Mouse (Mus musculus) cerebellum, adult 8-10 months (tissue): Measurements from ENCODE around the gene Atg5.
"Not testable (repeated sequence)": the region's sequence is repeated elsewhere in the genome, so short reads cannot be mapped to it uniquely, and the experiment has no call there.

Experiments used
- DNase-seq: peaks from one replicate; pipeline ENCODE4 v3.0.0; 2022

Atg5 gene

GRCm38 (mm10) chr10:44268145-44268860 is at the start of gene Atg5:
Gene Atg5 (plus strand): TSS chr10:44268358.
- DNase-seq, result peak; percentile 96

GRCm38 (mm10) chr10:44219073-44219472 is 49.1 kb upstream of the Atg5 start:
- DNase-seq, result not testable (repeated sequence)

GRCm38 (mm10) chr10:44224345-44224744 is 43.8 kb upstream of the Atg5 start:
- no peak for DNase-seq

GRCm38 (mm10) chr10:44233351-44233750 is 34.8 kb upstream of the Atg5 start:
- DNase-seq, result peak; percentile 15

- DNase-seq, result not testable (repeated sequence)
These were observed 32.9 kb upstream of the Atg5 start for GRCm38 (mm10) chr10:44235298-44235697.

- DNase-seq, result no peak
These were observed 11.5 kb upstream of the Atg5 start for GRCm38 (mm10) chr10:44256624-44257023.

GRCm38 (mm10) chr10:44265835-44266234 is 2.3 kb upstream of the Atg5 start:
- no peak for DNase-seq

- DNase-seq, result no peak
These were observed 1.6 kb upstream of the Atg5 start for GRCm38 (mm10) chr10:44266561-44266960.

GRCm38 (mm10) chr10:44267426-44268142 is 574 bp upstream of the Atg5 start:
- no peak for DNase-seq

- no peak for DNase-seq
These were observed 1.1 kb downstream of the Atg5 start for GRCm38 (mm10) chr10:44269211-44269610.

GRCm38 (mm10) chr10:44282323-44282722 is 14.2 kb downstream of the Atg5 start:
- DNase-seq, result no peak

- DNase-seq, result no peak
These were observed 16.9 kb downstream of the Atg5 start for GRCm38 (mm10) chr10:44285106-44285505.

GRCm38 (mm10) chr10:44285935-44286334 is 17.8 kb downstream of the Atg5 start:
- no peak for DNase-seq

GRCm38 (mm10) chr10:44290876-44291275 is 22.7 kb downstream of the Atg5 start:
- DNase-seq, result no peak

GRCm38 (mm10) chr10:44292205-44292604 is 24.0 kb downstream of the Atg5 start:
- no peak for DNase-seq

GRCm38 (mm10) chr10:44299165-44299564 is 31.0 kb downstream of the Atg5 start:
- DNase-seq, result no peak

GRCm38 (mm10) chr10:44300078-44300477 is 31.9 kb downstream of the Atg5 start:
- DNase-seq, result no peak

- no peak for DNase-seq
These were observed 35.6 kb downstream of the Atg5 start for GRCm38 (mm10) chr10:44303648-44304329.

GRCm38 (mm10) chr10:44304330-44304717 is 36.2 kb downstream of the Atg5 start:
- no peak for DNase-seq

GRCm38 (mm10) chr10:44304845-44305244 is 36.7 kb downstream of the Atg5 start:
- DNase-seq, result no peak

- no peak for DNase-seq
These were observed 38.1 kb downstream of the Atg5 start for GRCm38 (mm10) chr10:44306308-44306707.

- DNase-seq, result no peak
These were observed 40.1 kb downstream of the Atg5 start for GRCm38 (mm10) chr10:44308280-44308679.

- no peak for DNase-seq
These were observed 41.1 kb downstream of the Atg5 start for GRCm38 (mm10) chr10:44309250-44309649.

- DNase-seq, result no peak
These were observed 47.1 kb downstream of the Atg5 start for GRCm38 (mm10) chr10:44315276-44315675.
